Mouse (Mus musculus) hindbrain, embryonic 12.5 days (tissue): ENCODE data around the gene Cd5. TPM values are rescaled to one million over a fixed set of nuclear protein-coding genes. Genes with fewer than 3 reads are reported as not detected.

ENCODE experiments used
- ATAC-seq: fragments of 200-750 bp; cut with Nextera tagmentation; 2 replicates; pipeline ENCODE4 v1.8.0; 2017; ENCODE audit warnings: moderate TSS enrichment; ENCODE audit not compliant: low FRiP score
- H3K27ac ChIP-seq: fragments of 300-500 bp; sonication (generic); 2 replicates; pipeline ENCODE4 v1.5.1; 2016; ENCODE audit warnings: mild to moderate bottlenecking
- H3K27me3 ChIP-seq: fragments of 300-500 bp; sonication (generic); 2 replicates; pipeline ENCODE4 v1.6.1; 2016; ENCODE audit warnings: mild to moderate bottlenecking
- H3K36me3 ChIP-seq: fragments of 300-500 bp; sonication (generic); 2 replicates; pipeline ENCODE4 v1.6.1; 2016; ENCODE audit warnings: mild to moderate bottlenecking
- H3K4me1 ChIP-seq: fragments of 300-500 bp; sonication (generic); 2 replicates; pipeline ENCODE4 v1.6.1; 2016
- H3K4me2 ChIP-seq: fragments of 300-500 bp; sonication (generic); replicated peaks from 2 replicates; pipeline ENCODE4 v1.6.1; 2016; ENCODE audit warnings: mild to moderate bottlenecking
- H3K4me3 ChIP-seq: fragments of 300-500 bp; sonication (generic); 2 replicates; pipeline ENCODE4 v1.5.1; 2016; ENCODE audit warnings: mild to moderate bottlenecking
- H3K9ac ChIP-seq: fragments of 300-500 bp; sonication (generic); 2 replicates; pipeline ENCODE4 v1.6.1; 2016; ENCODE audit warnings: mild to moderate bottlenecking, moderate library complexity
- H3K9me3 ChIP-seq: fragments of 300-500 bp; sonication (generic); replicated peaks from 2 replicates; pipeline ENCODE4 v1.6.1; 2016; ENCODE audit warnings: mild to moderate bottlenecking
- WGBS: fragments of 180-500 bp; shearing (Covaris S2); methylation state at CpG from one replicate; pipeline ENCODE4 v1.1.7; 2016; 5-methylcytosine and 5-hydroxymethylcytosine counted together
- polyA plus RNA-seq: library from polyadenylated mRNA; unstranded; fragments of >200 nt; fragmentation: Nextera tagmentation; extraction: Ambion mirVana; gene quantifications from 2 replicates; pipeline ENCODE4 v1.2.1, GENCODE M21; 2016

Gene Cd5
- polyA plus RNA-seq, 1 experiment from 2014 or later: 0.17 TPM

- ATAC-seq: no peak
- Histone ChIP-seq H3K4me1 (peaks cover 28% of the 10 kb centered on the region), H3K4me2 (no peak overlapping the region), H3K36me3 (no peaks in the 10 kb centered on the region), H3K9ac (no peak overlapping the region), H3K9me3 (no peaks in the 10 kb centered on the region), H3K27me3 (no peaks in the 10 kb centered on the region), H3K4me3 (no peak overlapping the region), H3K27ac (peak overlapping the region; percentile 62)
- 36% methylated on average over 3 of the region's 3 CpGs for WGBS
These were observed 18.3 kb downstream of the Cd5 start for GRCm38 (mm10) chr19:10720524-10720923.

GRCm38 (mm10) chr19:10719751-10720150 lies 19.1 kb downstream of the Cd5 start:
- no peak overlapping the region for H3K9ac ChIP-seq

GRCm38 (mm10) chr19:10718251-10718775 lies 20.5 kb downstream of the Cd5 start:
- Histone ChIP-seq H3K36me3 (peaks cover 7% of the 10 kb centered on the region), H3K4me1 (peaks cover 31% of the 10 kb centered on the region), H3K27ac (no peak overlapping the region), H3K4me3 (no peak overlapping the region), H3K4me2 (no peak overlapping the region), H3K9ac (no peak overlapping the region), H3K9me3 (no peaks in the 10 kb centered on the region), H3K27me3 (no peaks in the 10 kb centered on the region)
- WGBS: 79% methylated on average over 7 of the region's 7 CpGs
- no peak for ATAC-seq

More at GRCm38 (mm10) chr19:10719751-10720150, 19.1 kb downstream of the Cd5 start:
- no peaks in the 10 kb centered on the region for H3K9me3 ChIP-seq
- ATAC-seq: peak; percentile 60
- no peak overlapping the region for H3K4me2 ChIP-seq
- 31% methylated on average over 2 of the region's 2 CpGs for WGBS
- no peak overlapping the region for H3K4me3 ChIP-seq
- peaks cover 28% of the 10 kb centered on the region for H3K4me1 ChIP-seq
- peak overlapping the region; percentile 62; the same call in 1 of the 2 replicates for H3K27ac ChIP-seq
- H3K36me3 ChIP-seq: no peaks in the 10 kb centered on the region
- no peaks in the 10 kb centered on the region for H3K27me3 ChIP-seq

- Histone ChIP-seq H3K4me2 (no peak overlapping the region), H3K36me3 (peaks cover 35% of the 10 kb centered on the region), H3K9ac (no peak overlapping the region), H3K9me3 (no peaks in the 10 kb centered on the region), H3K27ac (no peak overlapping the region), H3K4me3 (no peak overlapping the region), H3K4me1 (peaks cover 19% of the 10 kb centered on the region), H3K27me3 (no peaks in the 10 kb centered on the region)
- ATAC-seq: no peak
- 86% methylated on average over 6 of the region's 6 CpGs for WGBS
These were observed 23.3 kb downstream of the Cd5 start for GRCm38 (mm10) chr19:10715476-10715875.

GRCm38 (mm10) chr19:10714682-10715475 lies 23.9 kb downstream of the Cd5 start:
- Histone ChIP-seq H3K9ac (no peak overlapping the region), H3K27me3 (no peaks in the 10 kb centered on the region), H3K9me3 (no peaks in the 10 kb centered on the region), H3K36me3 (peaks cover 35% of the 10 kb centered on the region), H3K27ac (peak overlapping the region; percentile 44; the same call in 1 of the 2 replicates), H3K4me2 (no peak overlapping the region), H3K4me3 (no peak overlapping the region), H3K4me1 (peaks cover 17% of the 10 kb centered on the region)
- WGBS: 47% methylated on average over 4 of the region's 4 CpGs
- ATAC-seq: peak; percentile 63

GRCm38 (mm10) chr19:10714168-10714567 lies 24.6 kb downstream of the Cd5 start:
- Histone ChIP-seq H3K9ac (no peak overlapping the region), H3K4me3 (no peak overlapping the region), H3K4me1 (peaks cover 17% of the 10 kb centered on the region), H3K36me3 (peaks cover 37% of the 10 kb centered on the region), H3K27me3 (no peaks in the 10 kb centered on the region), H3K9me3 (no peaks in the 10 kb centered on the region), H3K4me2 (no peak overlapping the region), H3K27ac (peak overlapping the region; percentile 44)
- 85% methylated on average over 6 of the region's 6 CpGs for WGBS
- no peak for ATAC-seq

- H3K9ac ChIP-seq: no peak overlapping the region
- H3K27me3 ChIP-seq: no peaks in the 10 kb centered on the region
- WGBS: 91% methylated on average over 10 of the region's 10 CpGs
- H3K9me3 ChIP-seq: no peaks in the 10 kb centered on the region
- no peak overlapping the region for H3K4me3 ChIP-seq
- H3K4me2 ChIP-seq: no peak overlapping the region
- no peak overlapping the region for H3K27ac ChIP-seq
- ATAC-seq: no peak
- H3K4me1 ChIP-seq: peaks cover 20% of the 10 kb centered on the region
- peaks cover 39% of the 10 kb centered on the region for H3K36me3 ChIP-seq
These were observed 25.3 kb downstream of the Cd5 start for GRCm38 (mm10) chr19:10713551-10713950.

- H3K4me2 ChIP-seq: no peak overlapping the region
- H3K9me3 ChIP-seq: no peaks in the 10 kb centered on the region
- peaks cover 39% of the 10 kb centered on the region for H3K36me3 ChIP-seq
- no peak overlapping the region for H3K4me3 ChIP-seq
- no peak overlapping the region for H3K27ac ChIP-seq
- ATAC-seq: no peak
- WGBS: 95% methylated on average over 12 of the region's 12 CpGs
- no peaks in the 10 kb centered on the region for H3K27me3 ChIP-seq
- no peak overlapping the region for H3K9ac ChIP-seq
- peaks cover 20% of the 10 kb centered on the region for H3K4me1 ChIP-seq
These were observed 26.2 kb downstream of the Cd5 start for GRCm38 (mm10) chr19:10712646-10713045.

GRCm38 (mm10) chr19:10712194-10712593 lies 26.6 kb downstream of the Cd5 start:
- 92% methylated on average over 7 of the region's 7 CpGs for WGBS
- H3K4me2 ChIP-seq: no peak overlapping the region
- no peaks in the 10 kb centered on the region for H3K9me3 ChIP-seq
- H3K4me1 ChIP-seq: peaks cover 20% of the 10 kb centered on the region
- H3K4me3 ChIP-seq: no peak overlapping the region
- H3K27ac ChIP-seq: no peak overlapping the region
- H3K27me3 ChIP-seq: no peaks in the 10 kb centered on the region
- no peak for ATAC-seq
- no peak overlapping the region for H3K9ac ChIP-seq
- peaks cover 44% of the 10 kb centered on the region for H3K36me3 ChIP-seq

GRCm38 (mm10) chr19:10710751-10711150 lies 28.1 kb downstream of the Cd5 start:
- no peak overlapping the region for H3K4me2 ChIP-seq
- H3K4me1 ChIP-seq: peaks cover 20% of the 10 kb centered on the region
- no peak overlapping the region for H3K27ac ChIP-seq
- ATAC-seq: no peak
- WGBS: 94% methylated on average over 4 of the region's 4 CpGs
- H3K36me3 ChIP-seq: peaks cover 46% of the 10 kb centered on the region
- H3K9me3 ChIP-seq: no peaks in the 10 kb centered on the region
- no peak overlapping the region for H3K9ac ChIP-seq
- no peak overlapping the region for H3K4me3 ChIP-seq
- no peaks in the 10 kb centered on the region for H3K27me3 ChIP-seq

GRCm38 (mm10) chr19:10710088-10710511 lies 28.7 kb downstream of the Cd5 start:
- no peaks in the 10 kb centered on the region for H3K27me3 ChIP-seq
- peaks cover 20% of the 10 kb centered on the region for H3K4me1 ChIP-seq
- H3K9me3 ChIP-seq: no peaks in the 10 kb centered on the region
- H3K4me2 ChIP-seq: no peak overlapping the region
- ATAC-seq: peak; percentile 48
- H3K27ac ChIP-seq: peak overlapping the region; percentile 86
- no peak overlapping the region for H3K9ac ChIP-seq
- WGBS: 68% methylated on average over 9 of the region's 9 CpGs
- no peak overlapping the region for H3K4me3 ChIP-seq
- peaks cover 46% of the 10 kb centered on the region for H3K36me3 ChIP-seq

- Histone ChIP-seq H3K4me3 (no peak overlapping the region), H3K4me1 (peaks cover 19% of the 10 kb centered on the region), H3K27me3 (no peaks in the 10 kb centered on the region), H3K36me3 (peaks cover 46% of the 10 kb centered on the region), H3K27ac (peak overlapping the region; percentile 86), H3K4me2 (no peak overlapping the region), H3K9ac (peak overlapping the region; percentile 35; the same call in 1 of the 2 replicates), H3K9me3 (no peaks in the 10 kb centered on the region)
- peak; percentile 89 for ATAC-seq
- 23% methylated on average over 8 of the region's 8 CpGs for WGBS
These were observed 29.3 kb downstream of the Cd5 start for GRCm38 (mm10) chr19:10709360-10710087.
